Mouse (Mus musculus): ENCODE results near the gene Gm13119. TPM values are rescaled to one million over a fixed set of nuclear protein-coding genes. Genes with fewer than 3 reads are reported as not detected.

Gm13119 gene
- polyA plus RNA-seq, 1 experiment from 2014 or later, result not detected

DNA sequence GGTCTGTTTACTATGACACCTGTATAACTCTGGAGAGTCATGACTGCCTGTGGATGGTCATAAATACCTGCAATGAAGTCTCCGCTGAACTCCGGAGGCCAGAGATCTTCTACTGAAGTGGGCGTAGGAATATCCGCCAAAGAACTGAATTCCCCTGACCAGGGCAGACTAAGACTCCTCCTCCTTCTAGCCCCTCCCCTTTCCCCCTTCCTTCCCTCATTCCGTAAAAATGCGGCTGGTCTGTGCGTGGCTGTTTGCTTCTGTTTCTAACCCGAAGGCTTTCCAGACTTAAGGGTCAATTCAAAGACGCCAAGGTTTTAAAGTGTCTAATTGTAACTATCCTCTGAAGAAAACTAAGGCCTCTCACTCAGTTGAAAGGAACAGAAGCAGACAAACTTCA lies 50.5 kb downstream of the Gm13119 start, which contains the start of gene Pramef12:
Gene Pramef12, minus strand, starts transcription at position 175 of the 400 bp plus-strand sequence.
- ATAC-seq, result no peak
- 85% methylated on average over 9 of the region's 9 CpGs for WGBS
- Histone ChIP-seq H3K4me3 (ENCODE audit: low read length) (no peak within 1 kb of the TSS), H3K9me3 (ENCODE audit: control insufficient read depth, low read length) (peaks cover 10% of the 10 kb centered on the region; the same call in 1 of the 2 replicates), H3K27ac (ENCODE audit: low read depth, low read length) (no peak within 1 kb of the TSS), H3K9ac (ENCODE audit: low read depth, low read length) (no peak within 1 kb of the TSS), H3K27me3 (replicated peaks; ENCODE audit: control insufficient read depth, insufficient read depth, low read length) (no peaks in the 10 kb centered on the region), H3K36me3 (ENCODE audit: control insufficient read depth, insufficient read depth, low read length) (no peaks in the 10 kb centered on the region), H3K4me1 (ENCODE audit: control insufficient read depth, insufficient read depth, low read depth, low read length) (no peaks in the 10 kb centered on the region), H3K4me2 (ENCODE audit: low read length) (no peak within 1 kb of the TSS)

Other genes with a start within 250 kb of the Gm13119 start
- not detected in 2 replicates for gene Oog3, start 195.3 kb upstream of the Gm13119 start, polyA plus RNA-seq (2015; fragmentation: Nextera tagmentation; extraction: Ambion mirVana)
- not detected in 2 replicates for gene Oog2, start 167.2 kb upstream of the Gm13119 start, polyA plus RNA-seq (2015; fragmentation: Nextera tagmentation; extraction: Ambion mirVana)
- gene C87977, start 144.6 kb upstream of the Gm13119 start, polyA plus RNA-seq (2015; fragmentation: Nextera tagmentation; extraction: Ambion mirVana), result not detected in 2 replicates
- gene Pramel5, start 77.5 kb upstream of the Gm13119 start, polyA plus RNA-seq (2015; fragmentation: Nextera tagmentation; extraction: Ambion mirVana), result not detected in 2 replicates
- gene Gm13128, start 27.7 kb upstream of the Gm13119 start, polyA plus RNA-seq (2015; fragmentation: Nextera tagmentation; extraction: Ambion mirVana), result not detected in 2 replicates
- gene Pramef20, start 20.0 kb downstream of the Gm13119 start, polyA plus RNA-seq (2015; fragmentation: Nextera tagmentation; extraction: Ambion mirVana), result not detected in 2 replicates
- gene Pramef12, start 50.5 kb downstream of the Gm13119 start, polyA plus RNA-seq (2015; fragmentation: Nextera tagmentation; extraction: Ambion mirVana), result not detected in 2 replicates
- gene 1700012P22Rik, start 80.8 kb downstream of the Gm13119 start, polyA plus RNA-seq (2015; fragmentation: Nextera tagmentation; extraction: Ambion mirVana), result 0.16 TPM in 1 of 2 replicates, not detected in the other
- gene Gm9944, start 95.4 kb downstream of the Gm13119 start, polyA plus RNA-seq (2015; fragmentation: Nextera tagmentation; extraction: Ambion mirVana), result not detected in 2 replicates
- gene Aadacl3, start 105.8 kb downstream of the Gm13119 start, polyA plus RNA-seq (2015; fragmentation: Nextera tagmentation; extraction: Ambion mirVana), result not detected in 2 replicates
- gene 9430007A20Rik, start 161.9 kb downstream of the Gm13119 start, polyA plus RNA-seq (2015; fragmentation: Nextera tagmentation; extraction: Ambion mirVana), result not detected in 2 replicates
- gene Gm13124, start 207.2 kb downstream of the Gm13119 start, polyA plus RNA-seq (2015; fragmentation: Nextera tagmentation; extraction: Ambion mirVana), result not detected in 2 replicates